12 mouse cellular contexts compared by ENCODE assay signal in the genomic region with DNA sequence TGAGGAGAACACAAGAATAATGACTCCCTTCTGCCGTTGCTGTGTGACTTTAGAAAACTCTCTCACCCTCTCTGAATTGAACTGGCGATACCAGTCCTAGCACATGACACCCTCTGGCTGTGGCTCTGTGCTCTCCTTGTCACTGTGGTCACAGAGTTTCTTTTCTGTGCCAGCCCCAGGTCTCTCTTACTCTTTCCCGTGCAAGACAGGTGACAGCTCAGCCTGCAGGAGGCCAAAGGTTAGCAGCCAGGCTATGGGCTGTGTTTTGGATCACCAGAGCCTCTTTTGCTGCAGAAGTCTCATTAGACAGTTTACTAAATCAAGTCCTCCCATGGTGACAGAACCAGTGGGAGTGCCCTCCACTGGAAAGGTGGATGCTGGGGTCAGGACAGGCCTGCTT.
DNase-seq lines count a peak whose midpoint lies in the region; ATAC-seq and TF ChIP-seq lines count a peak whose summit lies in the region.
"Had no signal": no experiment of that assay in that cellular context is flagged by ENCODE, and none has a peak within 500 bp of the region (broad histone marks: within the 10 kb centered on the region; RNA-seq: fewer than 3 reads in every experiment).

No protein-coding gene starts in this region.

- no peaks in the 10 kb centered on the region for H3K9me3 ChIP-seq in forebrain, embryonic 11.5 days (ENCODE audit: control insufficient read depth, low read length)
- no peaks in the 10 kb centered on the region for H3K9me3 ChIP-seq in forebrain, embryonic 15.5 days
- no peaks in the 10 kb centered on the region for H3K9me3 ChIP-seq in kidney, postnatal 0 days (replicated peaks; ENCODE audit: low read length)
- no peaks in the 10 kb centered on the region for H3K9me3 ChIP-seq in hindbrain, embryonic 15.5 days
- no peaks in the 10 kb centered on the region for H3K9me3 ChIP-seq in neural tube, embryonic 13.5 days

- H3K27ac ChIP-seq in forebrain, embryonic 11.5 days (ENCODE audit: low read depth, low read length) = peak overlapping the region; percentile 34
- no peak overlapping the region for H3K27ac ChIP-seq in forebrain, embryonic 15.5 days (replicated peaks)
- H3K27ac ChIP-seq in kidney, postnatal 0 days = peak overlapping the region; percentile 70; the same call in 1 of the 2 replicates
- H3K27ac ChIP-seq in hindbrain, embryonic 15.5 days (replicated peaks) = peak overlapping the region; percentile 67
- H3K27ac ChIP-seq in neural tube, embryonic 13.5 days (replicated peaks) = peak overlapping the region; percentile 87

- no peak overlapping the region for H3K9ac ChIP-seq in forebrain, embryonic 11.5 days (ENCODE audit: low read length)
- no peak overlapping the region for H3K9ac ChIP-seq in forebrain, embryonic 15.5 days (replicated peaks)
- H3K9ac ChIP-seq in kidney, postnatal 0 days (ENCODE audit: low read depth, low read length) = no peak overlapping the region
- H3K9ac ChIP-seq in hindbrain, embryonic 15.5 days = no peak overlapping the region
- no peak overlapping the region for H3K9ac ChIP-seq in neural tube, embryonic 13.5 days

- no peak overlapping the region for H3K4me2 ChIP-seq in forebrain, embryonic 11.5 days (ENCODE audit: low read depth, low read length, severe bottlenecking)
- H3K4me2 ChIP-seq in forebrain, embryonic 15.5 days (replicated peaks) = no peak overlapping the region
- H3K4me2 ChIP-seq in kidney, postnatal 0 days (ENCODE audit: low read length) = no peak overlapping the region
- no peak overlapping the region for H3K4me2 ChIP-seq in hindbrain, embryonic 15.5 days
- no peak overlapping the region for H3K4me2 ChIP-seq in neural tube, embryonic 13.5 days

- no peaks in the 10 kb centered on the region for H3K27me3 ChIP-seq in forebrain, embryonic 11.5 days (ENCODE audit: control insufficient read depth, insufficient read depth, low read length)
- H3K27me3 ChIP-seq in forebrain, embryonic 15.5 days = no peaks in the 10 kb centered on the region
- H3K27me3 ChIP-seq in kidney, postnatal 0 days (ENCODE audit: insufficient read depth, low read length) = no peaks in the 10 kb centered on the region
- no peaks in the 10 kb centered on the region for H3K27me3 ChIP-seq in hindbrain, embryonic 15.5 days
- no peaks in the 10 kb centered on the region for H3K27me3 ChIP-seq in neural tube, embryonic 13.5 days

- no peak for TF ChIP-seq CTCF in kidney, postnatal 0 days (IDR thresholded peaks at IDR 0.05; ENCODE audit: low read depth)

- no peak for DNase-seq in forebrain, embryonic 11.5 days (ENCODE audit: low spot score)
- DNase-seq in kidney, postnatal 0 days (ENCODE audit: low spot score) = peak; percentile 76
- no peak for DNase-seq in kidney, postnatal 4 days
- DNase-seq in cerebellum, postnatal 36 days = no peak
- no peak for DNase-seq in MN1 (ENCODE audit: low spot score)
- DNase-seq: adrenal gland, adult 8-10 months; cerebellum, adult 11 months; heart, postnatal 36 days had no signal

- no peak overlapping the region for H3K4me3 ChIP-seq in forebrain, embryonic 11.5 days (ENCODE audit: low read depth, low read length)
- H3K4me3 ChIP-seq in forebrain, embryonic 15.5 days = no peak overlapping the region
- no peak overlapping the region for H3K4me3 ChIP-seq in kidney, postnatal 0 days (replicated peaks; ENCODE audit: low read depth, low read length)
- H3K4me3 ChIP-seq in hindbrain, embryonic 15.5 days = no peak overlapping the region
- H3K4me3 ChIP-seq in neural tube, embryonic 13.5 days = no peak overlapping the region

- WGBS in forebrain, embryonic 11.5 days = 84% methylated on average over 3 of the region's 3 CpGs
- WGBS in forebrain, embryonic 15.5 days = 78% methylated on average over 3 of the region's 3 CpGs
- 42% methylated on average over 3 of the region's 3 CpGs for WGBS in kidney, postnatal 0 days
- WGBS in hindbrain, embryonic 15.5 days = 74% methylated on average over 3 of the region's 3 CpGs
- WGBS in neural tube, embryonic 13.5 days = 59% methylated on average over 3 of the region's 3 CpGs

- H3K4me1 ChIP-seq in forebrain, embryonic 11.5 days (replicated peaks; ENCODE audit: control insufficient read depth, insufficient read depth, low read length) = peaks cover 33% of the 10 kb centered on the region
- peaks cover 60% of the 10 kb centered on the region for H3K4me1 ChIP-seq in forebrain, embryonic 15.5 days
- H3K4me1 ChIP-seq in kidney, postnatal 0 days (replicated peaks; ENCODE audit: insufficient read depth, low read length) = peaks cover 52% of the 10 kb centered on the region
- H3K4me1 ChIP-seq in hindbrain, embryonic 15.5 days (replicated peaks) = peaks cover 59% of the 10 kb centered on the region
- peaks cover 97% of the 10 kb centered on the region for H3K4me1 ChIP-seq in neural tube, embryonic 13.5 days (replicated peaks)

- H3K36me3 ChIP-seq in forebrain, embryonic 11.5 days (ENCODE audit: control insufficient read depth, insufficient read depth, low read length) = no peaks in the 10 kb centered on the region
- no peaks in the 10 kb centered on the region for H3K36me3 ChIP-seq in forebrain, embryonic 15.5 days
- H3K36me3 ChIP-seq in kidney, postnatal 0 days (ENCODE audit: insufficient read depth, low read length) = no peaks in the 10 kb centered on the region
- H3K36me3 ChIP-seq in hindbrain, embryonic 15.5 days = no peaks in the 10 kb centered on the region
- no peaks in the 10 kb centered on the region for H3K36me3 ChIP-seq in neural tube, embryonic 13.5 days

- ATAC-seq in forebrain, embryonic 11.5 days (replicated peaks; ENCODE audit: low FRiP score) = no peak
- no peak for ATAC-seq in forebrain, embryonic 15.5 days (replicated peaks)
- ATAC-seq in kidney, postnatal 0 days (replicated peaks; ENCODE audit: low FRiP score, low read depth) = no peak; the same call in 1 of the 2 replicates
- no peak for ATAC-seq in hindbrain, embryonic 15.5 days (ENCODE audit: low FRiP score, low read depth)
- ATAC-seq in neural tube, embryonic 13.5 days (ENCODE audit: low read depth) = no peak
- ATAC-seq: midbrain, embryonic 16.5 days had no signal
